Mouse (Mus musculus) cerebellum, postnatal 4 days (tissue): ENCODE results near the gene Spata32.
A peak's percentile ranks its signal among the peaks of the same experiment; 100 is the strongest.

Experiments
- DNase-seq, 2 experiments: peaks; one replicate each; pipeline ENCODE4 v3.0.0; 2022; ENCODE audit warnings: low spot score in 2 of 2, mixed read lengths in 1 of 2

The Spata32 gene

DNA sequence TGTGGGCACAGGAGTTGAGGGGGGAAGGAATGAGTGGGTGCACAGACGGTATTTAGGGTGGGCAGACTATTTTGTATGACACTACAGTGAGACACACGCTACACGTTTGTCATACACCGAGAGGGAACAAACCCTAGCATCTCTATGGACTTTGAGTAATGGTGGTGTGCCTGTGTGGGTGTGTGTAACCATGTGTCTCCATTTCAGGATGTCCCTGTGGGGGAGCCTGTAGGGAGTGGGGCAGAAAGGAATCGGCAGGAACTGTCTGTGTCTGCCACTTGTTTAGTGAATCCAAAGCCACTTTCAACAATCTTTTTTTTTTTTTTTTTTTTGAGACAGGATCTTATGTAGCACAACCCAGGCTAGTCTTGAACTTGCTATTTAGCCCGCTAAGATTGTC, 12.0 kb downstream of the Spata32 start:
- no peak for DNase-seq

DNA sequence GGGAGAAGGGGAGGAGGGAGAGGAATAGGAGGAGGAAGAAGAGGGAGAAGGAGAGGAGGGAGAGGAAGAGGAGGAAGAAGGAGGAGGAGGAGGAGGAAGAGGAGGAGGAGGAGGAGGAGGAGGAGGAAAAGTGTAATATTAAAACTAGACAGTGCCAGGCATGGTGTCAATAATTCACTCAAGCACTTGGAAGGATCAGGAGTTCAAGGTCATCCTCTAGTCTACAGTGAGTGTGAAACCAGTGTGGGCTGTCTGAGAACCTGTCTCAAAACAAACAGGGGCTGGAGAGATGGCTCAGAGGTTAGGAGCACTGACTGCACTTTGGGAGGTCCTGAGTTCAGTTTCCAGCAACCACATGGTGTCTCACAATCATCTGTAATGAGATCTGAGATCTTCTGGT, 15.9 kb downstream of the Spata32 start:
- no peak for DNase-seq

DNA sequence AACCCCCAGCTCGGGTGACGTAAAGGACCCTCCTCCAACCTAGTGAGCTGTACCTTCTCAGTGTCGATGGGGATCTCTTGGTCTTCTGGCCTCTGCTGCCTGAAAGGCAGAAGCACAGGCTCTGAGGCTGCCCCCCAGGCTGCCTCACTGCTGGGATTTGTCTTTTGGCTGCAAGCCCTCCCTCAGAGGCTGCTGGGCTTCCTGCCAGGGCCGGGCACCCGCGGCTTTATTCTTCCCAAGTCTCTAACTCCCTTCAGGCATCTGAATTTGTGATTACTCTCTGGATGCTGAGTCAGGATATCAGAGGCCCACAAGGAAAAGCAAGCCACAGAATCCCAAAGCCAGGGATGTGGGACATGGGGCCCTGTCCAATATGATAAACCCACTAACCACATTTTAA, 16.6 kb downstream of the Spata32 start:
- DNase-seq, result peak; percentile 59 to 81

DNA sequence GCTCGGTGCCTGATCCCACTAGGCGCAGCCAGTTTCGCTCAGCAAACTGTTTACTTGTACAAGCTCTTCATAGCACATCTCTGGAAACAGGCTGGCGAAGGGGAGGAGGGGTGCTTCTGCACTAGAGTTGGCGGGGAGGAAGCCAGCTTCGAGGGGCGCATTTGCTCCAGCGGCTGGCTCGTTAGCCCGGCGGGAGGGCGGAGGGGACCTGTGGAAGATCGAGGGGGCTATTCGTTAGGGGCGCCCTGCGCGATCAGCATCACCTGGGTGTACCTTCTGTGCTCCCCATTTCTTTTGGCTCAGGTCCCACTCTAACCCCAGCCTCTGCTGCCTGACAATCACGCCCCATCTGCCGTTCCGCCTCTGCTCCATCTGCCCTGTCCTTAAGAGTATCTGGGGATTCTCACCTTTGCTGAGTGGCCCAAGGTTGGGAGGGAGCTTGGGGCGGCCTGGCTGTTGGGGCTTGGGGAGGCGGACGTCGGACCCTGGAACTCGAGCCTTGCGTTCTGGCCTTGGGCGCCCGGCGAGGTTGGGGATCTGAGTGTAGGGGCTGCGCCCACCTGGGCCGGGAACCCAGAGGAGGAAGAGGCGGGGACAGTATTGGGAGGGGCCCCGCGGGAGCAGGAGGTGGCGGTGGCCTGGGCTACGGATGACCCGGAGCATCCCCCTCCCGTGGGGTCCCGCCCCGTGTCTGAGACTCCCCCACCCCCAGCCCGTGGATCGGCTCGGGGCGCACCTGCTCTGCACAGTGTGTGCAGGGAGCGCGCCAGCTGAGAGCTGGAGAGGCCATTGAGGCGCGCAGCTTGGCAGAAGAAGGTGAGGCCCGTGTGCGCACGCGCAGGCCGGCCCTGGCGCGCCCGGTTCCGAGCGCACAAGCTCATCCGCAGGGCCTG, 19.1 kb downstream of the Spata32 start:
- DNase-seq, result peak in 1 of 2 experiments; percentile 66

DNA sequence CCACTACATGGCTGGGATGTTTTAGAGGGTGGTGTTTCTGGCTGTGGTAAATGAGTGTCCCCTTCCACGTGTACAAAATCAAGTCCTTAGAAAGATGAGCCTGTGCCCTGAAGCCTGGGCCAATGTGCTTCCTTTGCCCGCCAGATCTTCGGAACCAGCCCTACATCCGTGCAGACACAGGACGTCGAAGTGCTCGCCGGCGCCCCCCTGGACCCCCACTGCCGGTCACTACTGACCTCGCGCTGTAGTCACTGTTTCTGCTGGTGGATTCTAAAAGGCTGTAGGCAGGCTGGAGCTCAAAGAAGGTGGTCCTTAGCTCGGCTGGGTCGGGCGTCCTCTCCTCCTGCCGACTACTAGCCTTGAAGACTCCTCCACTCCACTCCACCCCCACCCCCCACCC, 19.9 kb downstream of the Spata32 start:
- DNase-seq, result no peak

DNA sequence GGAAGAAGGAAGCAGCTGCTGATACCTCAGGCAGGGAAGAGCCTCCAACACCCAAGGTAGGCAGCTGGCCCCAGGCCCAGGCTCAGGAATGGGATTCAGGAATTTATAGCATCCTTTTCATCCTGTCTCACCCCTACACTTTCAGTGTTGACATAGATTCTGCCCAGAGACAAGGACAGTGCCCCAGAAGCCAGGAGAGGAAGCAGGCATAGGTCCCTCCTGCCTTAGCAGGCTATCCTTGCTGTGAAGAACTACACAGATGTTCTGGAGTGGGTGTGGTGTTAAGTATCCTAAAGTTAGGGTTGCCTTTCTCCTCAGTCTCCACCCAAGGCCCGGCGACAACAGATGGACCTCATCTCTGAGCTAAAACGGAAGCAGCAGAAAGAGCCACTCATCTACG, 20.9 kb downstream of the Spata32 start:
- DNase-seq, result no peak

DNA sequence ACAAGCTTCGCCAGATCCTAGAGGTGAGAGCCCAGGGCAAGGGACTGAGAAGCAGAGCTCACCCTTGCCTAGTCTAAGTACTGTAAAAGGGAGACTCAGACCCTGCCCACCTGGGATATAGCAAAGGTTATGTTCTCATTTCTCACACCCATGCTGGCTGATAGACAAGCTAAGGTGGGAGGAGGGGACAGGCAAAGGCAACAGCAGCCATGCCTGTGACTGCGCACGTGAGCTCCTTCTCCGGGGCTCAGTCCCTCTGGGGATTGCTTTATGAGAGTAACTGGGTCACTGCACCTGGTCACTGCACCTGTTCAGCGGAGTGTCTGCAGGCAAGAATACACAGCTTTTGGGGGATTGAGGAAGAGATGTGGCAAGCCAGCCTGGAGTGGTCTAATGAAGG, 22.6 kb downstream of the Spata32 start:
- no peak for DNase-seq

DNA sequence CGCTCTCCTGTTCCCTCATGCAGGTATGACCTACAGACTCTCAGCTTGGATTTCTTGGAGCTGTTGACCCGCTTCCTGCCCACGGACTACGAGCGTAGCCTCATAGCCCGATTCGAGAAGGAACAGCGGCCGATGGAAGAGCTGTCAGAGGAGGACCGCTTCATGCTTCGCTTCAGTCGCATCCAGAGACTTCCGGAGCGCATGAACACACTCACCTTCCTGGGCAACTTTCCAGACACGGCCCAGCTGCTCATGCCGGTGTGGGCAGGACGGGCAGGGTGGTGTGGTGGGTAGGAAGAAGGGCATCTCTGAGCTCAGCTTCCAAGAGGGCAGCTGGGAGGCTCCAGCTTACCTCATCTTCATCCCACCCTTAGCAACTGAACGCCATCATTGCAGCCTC, 23.0 kb downstream of the Spata32 start:
- DNase-seq, result no peak

DNA sequence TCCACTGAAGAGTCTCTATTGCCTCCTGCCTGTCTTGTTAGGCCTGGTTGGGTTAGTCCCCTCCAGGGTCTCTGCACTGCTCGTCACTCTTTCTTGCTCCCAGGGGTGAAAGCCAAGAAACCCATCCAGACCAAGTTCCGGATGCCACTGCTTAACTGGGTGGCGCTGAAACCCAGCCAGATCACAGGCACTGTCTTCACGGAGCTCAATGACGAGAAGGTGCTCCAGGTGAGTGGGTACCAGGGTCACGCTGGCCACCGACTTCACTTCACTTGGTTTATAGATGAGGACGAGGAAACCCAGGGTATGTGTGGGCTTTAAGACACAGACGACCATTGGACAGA, 24.4 kb downstream of the Spata32 start:
- DNase-seq, result no peak

DNA sequence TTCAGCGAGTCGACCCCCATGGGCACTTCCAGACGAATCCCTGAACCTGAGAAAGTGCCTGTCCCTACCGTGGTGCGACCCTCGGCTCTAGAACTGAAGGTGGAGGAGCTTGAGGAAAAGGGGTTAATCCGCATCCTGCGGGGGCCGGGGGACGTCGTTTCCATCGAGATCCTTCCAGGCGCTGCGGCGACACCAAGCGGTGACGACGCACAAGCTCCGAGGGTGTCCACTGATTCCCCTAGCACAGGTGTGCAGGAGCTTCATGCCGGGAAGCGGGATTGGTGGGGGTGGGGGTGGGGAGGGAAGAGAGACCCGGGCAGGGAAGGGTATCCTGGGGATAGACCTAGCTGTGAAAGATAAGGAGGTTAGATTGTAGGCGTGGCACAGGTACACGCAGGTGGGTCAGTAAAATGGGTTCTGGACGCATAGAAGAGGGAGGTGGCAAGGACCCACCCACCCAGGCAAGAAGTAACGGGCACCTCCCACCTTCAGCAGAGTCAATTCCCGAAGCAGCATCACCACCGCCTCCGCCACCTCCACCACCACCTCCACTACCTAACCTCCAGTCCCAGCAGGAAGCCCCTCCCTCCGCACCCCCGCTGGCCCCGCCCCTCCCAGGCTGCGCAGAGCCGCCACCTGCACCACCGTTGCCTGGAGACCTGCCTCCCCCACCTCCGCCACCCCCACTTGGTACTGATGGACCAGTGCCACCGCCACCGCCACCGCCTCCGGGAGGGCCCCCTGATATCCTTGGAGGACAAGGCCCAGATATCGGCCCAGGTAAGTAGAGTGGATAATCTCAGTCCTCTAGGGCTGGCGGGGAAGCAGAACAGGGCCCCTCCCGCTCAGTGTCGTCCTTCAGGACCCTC, 25.0 kb downstream of the Spata32 start:
- peak in 1 of 2 experiments; percentile 51 for DNase-seq

DNA sequence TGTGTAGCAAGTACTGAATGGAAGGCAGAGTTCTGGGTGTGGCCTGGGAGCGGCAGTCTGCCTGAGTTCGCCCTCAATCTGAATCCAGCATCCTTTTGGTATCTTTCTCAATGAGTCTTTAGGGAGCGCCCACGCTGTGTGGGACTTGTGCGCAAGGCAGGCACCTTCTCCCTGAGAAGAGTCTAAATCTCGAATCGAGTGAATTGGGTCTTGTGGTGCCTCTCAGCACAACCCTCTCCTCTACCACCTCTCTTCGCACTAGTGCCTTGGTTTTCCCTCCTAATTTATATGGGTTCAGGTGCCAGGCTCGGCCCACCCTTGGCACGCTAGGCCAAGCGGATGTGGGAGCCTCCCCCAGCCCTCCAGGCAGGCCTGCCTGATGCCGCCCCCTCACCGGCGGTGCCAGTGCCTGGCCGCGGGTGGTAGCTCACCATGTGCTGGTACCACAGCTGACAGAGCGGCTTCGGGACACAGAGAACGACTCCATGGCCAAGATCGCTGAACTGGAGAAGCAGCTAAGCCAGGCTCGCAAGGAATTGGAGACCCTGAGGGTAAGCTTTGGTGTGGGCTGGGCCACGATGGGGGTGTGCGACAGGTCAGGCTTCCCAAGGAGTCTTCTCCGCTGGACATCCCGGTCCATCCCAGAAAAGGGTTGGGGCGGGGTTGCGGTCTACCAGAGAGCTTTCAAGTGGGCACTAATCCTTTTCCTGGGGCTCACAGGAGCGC, 25.8 kb downstream of the Spata32 start:
- DNase-seq, result no peak

DNA sequence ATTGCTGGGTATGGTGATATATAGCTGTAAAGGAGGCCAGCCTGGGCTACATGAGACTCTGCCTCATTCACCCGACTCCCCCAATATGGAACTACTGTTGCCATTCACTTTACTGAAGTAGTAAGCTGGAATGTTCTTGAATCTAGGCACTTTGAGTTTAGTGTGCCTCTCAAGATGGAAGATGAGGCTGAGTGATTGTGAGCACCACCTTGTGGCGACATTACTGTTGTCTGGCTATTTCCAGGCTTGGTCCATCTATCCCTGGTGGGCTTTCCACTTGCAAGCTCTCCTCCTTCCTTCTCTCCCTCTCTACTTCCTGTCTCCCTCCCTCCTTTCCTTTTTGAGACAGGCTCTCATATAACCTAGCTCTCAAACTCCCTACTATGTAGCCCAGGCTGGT, 33.3 kb downstream of the Spata32 start:
- peak in 1 of 2 experiments; percentile 61 for DNase-seq

DNA sequence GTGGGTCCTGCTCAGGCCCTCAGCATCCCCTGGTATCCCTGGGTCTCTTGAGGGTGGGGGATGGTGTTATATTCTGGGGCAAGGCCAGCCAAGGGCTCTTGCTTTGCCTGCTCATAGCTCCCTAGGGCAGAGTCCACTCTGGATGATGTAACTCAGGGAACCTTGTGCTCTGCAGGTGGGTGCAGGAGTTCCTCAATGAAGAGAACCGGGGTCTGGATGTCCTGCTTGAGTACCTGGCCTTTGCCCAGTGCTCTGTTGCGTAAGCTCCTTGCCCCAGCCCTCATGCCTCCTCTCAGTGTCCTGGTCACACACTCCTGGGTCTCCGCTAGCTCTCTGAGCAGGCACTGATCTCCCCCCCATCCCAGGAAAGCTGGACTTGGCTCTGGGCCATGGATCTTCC, 36.3 kb downstream of the Spata32 start:
- no peak for DNase-seq

DNA sequence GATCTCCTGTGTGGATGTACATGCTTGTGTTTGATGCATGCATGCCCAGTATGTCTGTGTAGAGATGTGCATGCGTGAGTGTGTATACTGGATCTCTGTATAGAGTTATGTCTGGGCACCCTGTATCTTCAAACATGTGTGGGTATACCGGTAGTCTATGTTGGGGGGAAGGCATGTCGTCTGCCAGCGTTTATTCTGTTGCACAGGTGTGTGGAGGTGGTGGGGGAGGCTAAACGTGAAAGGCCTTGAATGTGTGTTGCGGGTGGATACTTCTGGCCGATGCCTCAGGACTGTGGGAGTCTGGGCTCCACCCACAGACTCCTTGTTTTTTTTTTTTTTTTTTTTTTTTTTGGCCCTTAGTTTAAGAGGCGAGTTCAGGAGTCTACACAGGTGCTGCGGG, 36.9 kb downstream of the Spata32 start:
- no peak for DNase-seq

DNA sequence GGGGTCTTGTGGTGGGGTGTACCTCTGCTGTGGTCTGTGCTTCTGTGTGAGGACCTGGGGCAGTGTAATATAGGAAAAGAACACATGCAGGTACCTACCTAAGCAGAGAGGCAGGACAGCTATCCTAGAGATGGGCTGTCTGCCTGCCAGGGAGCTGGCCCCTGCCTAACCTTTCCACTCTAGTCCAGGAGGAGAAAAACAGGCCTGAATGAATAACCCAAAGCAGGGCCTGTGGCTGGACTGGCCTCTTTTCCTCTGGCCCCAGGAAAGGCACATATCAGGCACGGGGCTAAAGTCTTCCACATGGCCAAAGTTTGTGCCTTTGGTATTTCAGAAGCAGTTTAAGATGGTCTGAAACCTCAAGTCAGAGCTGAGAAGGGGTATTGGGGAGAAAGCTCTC, 37.8 kb downstream of the Spata32 start:
- no peak for DNase-seq

DNA sequence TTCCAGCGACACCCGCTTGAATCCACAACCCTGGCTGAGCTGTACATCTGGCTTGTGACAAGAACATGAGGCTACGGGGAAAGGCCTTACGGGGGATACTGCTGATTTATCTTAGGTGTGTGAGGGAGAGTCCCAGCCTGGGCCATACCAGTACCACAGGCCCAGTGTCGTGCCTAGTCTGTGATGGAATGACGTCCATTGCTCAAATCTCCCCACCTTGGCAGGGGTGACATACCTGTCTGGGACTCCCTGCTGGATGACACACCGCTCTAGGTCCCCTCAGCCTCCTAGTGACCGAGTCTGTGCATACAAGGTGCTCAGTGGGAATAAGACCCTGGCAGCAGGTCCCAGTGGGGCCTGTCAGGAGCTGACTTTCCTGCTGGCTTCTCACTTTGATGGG, 39.5 kb downstream of the Spata32 start:
- DNase-seq, result no peak

DNA sequence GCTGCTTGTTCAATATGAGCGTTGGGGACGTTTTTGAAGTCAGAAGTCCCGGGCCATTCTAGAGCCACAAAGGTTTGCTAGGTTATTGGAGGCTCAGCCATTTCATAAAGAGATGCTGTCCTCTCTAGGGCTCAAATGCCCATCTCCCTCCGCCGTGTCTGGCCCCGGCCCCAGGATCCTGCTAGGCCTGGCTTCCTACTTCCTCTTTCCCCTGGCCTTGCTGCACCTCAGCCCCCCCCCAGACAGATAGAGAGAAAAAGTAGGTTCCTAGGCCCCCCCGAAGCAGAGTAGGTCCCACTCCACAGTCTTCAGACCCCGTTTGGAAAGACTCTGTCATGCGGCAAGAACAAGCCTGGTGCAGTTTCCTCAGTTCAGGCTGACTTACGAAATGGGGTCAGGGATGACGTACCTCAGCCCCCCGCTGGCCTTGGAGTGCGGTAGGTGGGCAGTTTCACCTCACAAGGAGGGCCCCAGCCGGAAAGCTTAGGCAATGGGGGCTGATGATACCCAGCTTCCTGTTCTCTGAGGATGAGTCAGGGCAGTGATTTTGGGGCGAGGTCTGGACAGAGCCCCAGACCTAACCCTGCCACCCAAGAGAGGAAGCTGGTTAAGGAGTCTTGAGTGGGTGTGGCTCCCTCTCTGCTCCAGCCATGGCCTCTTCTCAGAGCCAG, 40.3 kb downstream of the Spata32 start:
- DNase-seq, result no peak

DNA sequence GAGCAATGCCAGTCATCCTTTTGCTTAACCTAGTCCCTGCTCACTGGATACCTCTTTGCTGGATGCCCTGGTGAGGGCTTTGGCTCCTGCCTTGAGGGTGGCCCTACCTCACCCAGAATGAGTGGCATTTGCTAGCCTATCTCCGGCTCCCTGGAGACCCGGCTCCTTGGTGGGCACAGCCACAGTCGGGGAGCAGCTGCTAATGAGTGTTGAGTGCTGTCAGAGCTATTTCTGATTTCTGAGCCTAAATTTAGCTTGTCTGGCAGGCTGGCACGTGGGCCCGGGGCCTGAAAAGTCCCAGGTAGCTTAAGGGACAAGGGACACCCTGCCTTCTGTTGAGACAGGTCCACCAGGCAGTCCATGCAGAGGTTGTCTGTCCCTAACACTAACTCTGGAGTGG, 41.0 kb downstream of the Spata32 start:
- no peak for DNase-seq

DNA sequence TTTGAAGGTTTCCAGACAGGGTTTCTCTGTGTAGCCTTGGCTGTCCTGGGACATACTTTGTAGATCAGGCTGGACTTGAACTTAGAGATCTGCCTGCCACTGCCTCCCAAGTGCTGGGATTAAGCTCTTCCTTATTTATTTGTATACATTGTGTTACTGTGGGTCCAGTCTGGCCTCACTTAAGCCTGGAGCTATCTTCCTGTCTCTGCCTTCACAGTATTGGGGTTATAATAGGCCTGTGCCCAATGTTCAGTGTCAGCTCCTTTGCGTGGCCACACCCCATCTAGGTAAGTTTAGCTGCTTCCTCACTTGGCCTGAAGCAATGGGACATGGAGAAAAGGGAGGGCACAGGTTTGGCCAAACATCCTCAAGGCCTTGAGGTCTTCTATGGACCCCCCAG, 41.7 kb downstream of the Spata32 start:
- no peak for DNase-seq

DNA sequence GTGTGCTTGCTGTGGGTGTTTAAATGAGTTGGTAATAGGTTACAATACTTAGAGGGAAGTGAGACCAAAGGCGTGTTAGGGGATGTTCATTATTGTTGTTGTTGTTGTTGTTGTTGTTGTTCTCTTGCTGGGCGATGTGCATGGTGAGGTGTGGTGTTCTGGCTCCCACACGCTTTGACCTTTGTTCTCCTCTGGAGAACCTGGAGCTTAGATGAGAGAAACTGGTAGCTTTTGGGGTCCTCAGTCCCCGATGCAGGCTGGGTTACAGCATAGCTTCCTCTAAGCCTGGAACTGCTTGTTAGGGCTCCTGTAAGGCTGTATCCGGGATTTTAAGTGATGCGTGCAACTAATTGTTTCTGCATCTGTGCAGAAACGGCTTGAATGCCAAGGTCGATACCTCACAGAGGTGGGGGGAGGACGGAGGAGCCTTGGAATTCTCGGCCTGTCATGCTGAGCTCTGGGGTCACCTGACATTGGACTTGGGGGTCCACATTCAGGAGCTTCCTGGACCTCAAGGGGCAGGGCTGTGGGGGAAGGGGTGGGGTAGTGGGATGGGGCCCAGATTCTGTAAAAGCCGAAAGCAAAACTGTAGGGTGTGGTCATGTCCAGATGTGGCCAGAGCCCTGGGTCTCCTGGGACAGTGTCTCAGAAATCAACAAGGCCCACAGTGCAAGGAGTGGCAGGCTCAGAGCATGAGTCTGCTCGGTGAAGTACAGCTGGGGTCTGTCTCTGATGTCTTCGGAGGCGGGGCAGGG, 42.4 kb downstream of the Spata32 start:
- no peak for DNase-seq

DNA sequence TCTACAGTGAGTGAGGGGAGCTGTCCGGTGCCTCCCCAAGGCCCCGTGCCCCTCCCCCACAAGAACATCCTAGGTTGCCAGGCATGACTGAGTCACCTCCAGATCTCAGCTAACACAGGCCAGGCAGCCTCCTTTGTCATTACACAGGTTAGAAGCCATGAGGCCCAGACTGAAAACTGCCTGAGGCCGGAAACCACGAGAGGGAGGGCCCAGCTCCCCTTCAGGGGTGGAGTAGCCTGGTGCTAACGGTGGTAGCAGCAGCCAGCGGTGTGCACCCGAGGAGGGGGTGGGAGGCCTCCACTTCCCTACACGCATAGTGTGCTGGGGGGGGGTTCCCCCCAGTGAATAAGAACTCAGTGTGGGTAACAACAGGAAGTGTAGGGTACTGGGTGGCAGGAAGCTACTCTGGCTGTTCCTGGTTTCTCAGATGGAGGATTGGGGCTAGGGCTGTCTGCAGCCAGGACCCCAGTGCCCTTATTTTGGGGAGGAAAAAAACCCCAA, 43.3 kb downstream of the Spata32 start:
- no peak for DNase-seq
